ENCODE assay signal across 14 mouse cellular contexts in the genomic region with DNA sequence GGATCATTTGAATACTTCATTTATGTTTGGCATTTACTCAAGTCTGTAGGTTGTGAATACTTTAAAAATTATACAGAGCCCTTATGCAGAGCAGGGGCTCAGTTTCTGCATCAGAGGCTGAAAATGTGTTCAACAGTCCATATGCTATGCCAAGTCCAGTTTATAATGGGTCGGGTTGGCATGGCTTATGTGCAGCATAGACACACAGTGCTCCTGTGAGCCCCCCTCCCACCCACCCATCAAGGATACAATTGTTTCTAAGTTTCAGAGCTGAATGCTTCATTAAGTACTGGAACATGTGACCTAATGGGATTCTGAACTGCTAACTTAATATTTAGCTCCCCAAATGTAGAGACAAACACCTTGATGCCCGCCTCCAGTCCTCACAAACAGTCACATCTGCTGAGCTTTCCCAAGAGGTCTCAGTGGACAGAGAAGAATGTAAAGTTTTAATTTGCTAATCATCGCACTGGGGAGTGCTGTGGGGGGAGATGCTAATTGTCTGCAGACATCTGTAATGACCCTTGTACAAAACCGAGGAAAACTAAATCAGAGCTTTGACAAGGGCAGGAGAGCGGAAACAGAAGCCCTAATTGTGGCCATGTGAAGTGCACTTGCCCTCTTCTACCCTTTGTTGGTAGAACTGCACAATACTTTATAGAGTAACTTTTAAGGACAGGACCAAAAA.
DNase-seq lines count a peak whose midpoint lies in the region; TF ChIP-seq lines count a peak whose summit lies in the region.
"Had no signal": no experiment of that assay in that cellular context is flagged by ENCODE, and none has a peak within 500 bp of the region (broad histone marks: within the 10 kb centered on the region; RNA-seq: fewer than 3 reads in every experiment).

No protein-coding gene starts in this region.

- no peak for TF ChIP-seq CTCF in brain, embryonic 14.5 days (IDR thresholded peaks at IDR 0.05; ENCODE audit: borderline replicate concordance, extremely low read depth, insufficient read depth, insufficient read length)

- H3K27ac ChIP-seq in embryonic facial prominence, embryonic 10.5 days (replicated peaks), result no peak overlapping the region; the same call in 1 of the 2 replicates
- H3K27ac ChIP-seq: embryonic facial prominence, embryonic 12.5 days; limb, embryonic 13.5 days; macrophage had no signal

- 24% methylated on average over 5 of the region's 5 CpGs for WGBS in embryonic facial prominence, embryonic 10.5 days

- no peaks in the 10 kb centered on the region for H3K9me3 ChIP-seq in embryonic facial prominence, embryonic 10.5 days
- H3K9me3 ChIP-seq: embryonic facial prominence, embryonic 12.5 days; limb, embryonic 13.5 days had no signal

- no peaks in the 10 kb centered on the region for H3K36me3 ChIP-seq in embryonic facial prominence, embryonic 10.5 days (replicated peaks)
- H3K36me3 ChIP-seq: embryonic facial prominence, embryonic 12.5 days; limb, embryonic 13.5 days had no signal

- DNase-seq in brain, embryonic 14.5 days (ENCODE audit: low read depth), result peak; percentile 94
- DNase-seq in embryonic facial prominence, embryonic 10.5 days (ENCODE audit: low spot score), result peak; percentile 42
- DNase-seq in forelimb bud, embryonic 11.5 days (ENCODE audit: low read depth, low spot score), result peak; percentile 13
- peak; percentile 11 for DNase-seq in mesoderm, embryonic 11.5 days (ENCODE audit: low read depth, low spot score)
- DNase-seq in urinary bladder, postnatal 25 days (ENCODE audit: low spot score), result no peak
- no peak for DNase-seq in gastrocnemius, postnatal 4 days (ENCODE audit: low spot score in 2 of 2)
- no peak for DNase-seq in cerebellum, adult 8-10 months
- DNase-seq: cerebellum, adult 11-12 months; kidney, postnatal 14 days; layer of hippocampus, postnatal 36 days; lung, adult 18-20 months had no signal

- TF ChIP-seq POLR2A in brain, embryonic 14.5 days (IDR thresholded peaks at IDR 0.05; ENCODE audit: borderline replicate concordance, extremely low read depth, insufficient read depth, insufficient read length, poor library complexity, severe bottlenecking), result no peak

- H3K4me1 ChIP-seq in embryonic facial prominence, embryonic 10.5 days, result peaks cover 21% of the 10 kb centered on the region
- H3K4me1 ChIP-seq: embryonic facial prominence, embryonic 12.5 days; limb, embryonic 13.5 days had no signal

- no peak overlapping the region for H3K4me3 ChIP-seq in embryonic facial prominence, embryonic 10.5 days
- H3K4me3 ChIP-seq: embryonic facial prominence, embryonic 12.5 days; limb, embryonic 13.5 days had no signal

- H3K27me3 ChIP-seq in embryonic facial prominence, embryonic 10.5 days (replicated peaks; ENCODE audit: low read depth, poor library complexity, severe bottlenecking), result no peaks in the 10 kb centered on the region
- H3K27me3 ChIP-seq: embryonic facial prominence, embryonic 12.5 days; limb, embryonic 13.5 days had no signal

Comparison
In these comparisons a context has a peak if more than half of its experiments do, and no peak if none do; other contexts are left out.
1. DNase-seq: peak in brain, embryonic 14.5 days (single experiment), embryonic facial prominence, embryonic 10.5 days (single experiment), forelimb bud, embryonic 11.5 days (single experiment) and mesoderm, embryonic 11.5 days (single experiment); none in urinary bladder, postnatal 25 days (single experiment), gastrocnemius, postnatal 4 days (0 of 2) and cerebellum, adult 8-10 months (single experiment).